Mouse (Mus musculus) liver, embryonic 16.5 days (tissue): ENCODE data around the gene Wdr43. TPM values are rescaled to one million over a fixed set of nuclear protein-coding genes. Genes with fewer than 3 reads are reported as not detected.

Experiments
- ATAC-seq: fragments of 200-750 bp; cut with Nextera tagmentation; 2 replicates; pipeline ENCODE4 v1.8.0; 2017; ENCODE audit warnings: low read depth, mild to moderate bottlenecking, moderate number of reproducible peaks, moderate library complexity
- H3K27ac ChIP-seq: fragments of 300-500 bp; sonication (generic); 2 replicates; pipeline ENCODE4 v1.5.1; 2014; ENCODE audit warnings: mild to moderate bottlenecking, low read length
- H3K27me3 ChIP-seq: fragments of 300-500 bp; sonication (generic); 2 replicates; pipeline ENCODE4 v1.6.1; 2014; ENCODE audit warnings: low read depth, low read length, mixed read lengths; ENCODE audit not compliant: control insufficient read depth, insufficient read depth
- H3K36me3 ChIP-seq: fragments of 300-500 bp; sonication (generic); 2 replicates; pipeline ENCODE4 v1.6.1; 2014; ENCODE audit warnings: mild to moderate bottlenecking; ENCODE audit not compliant: control insufficient read depth, insufficient read depth
- H3K4me1 ChIP-seq: fragments of 300-500 bp; sonication (generic); 2 replicates; pipeline ENCODE4 v1.6.1; 2014; ENCODE audit warnings: low read depth, low read length, mixed read lengths; ENCODE audit not compliant: control insufficient read depth
- H3K4me2 ChIP-seq: fragments of 300-500 bp; sonication (generic); 2 replicates; pipeline ENCODE4 v1.6.1; 2014; ENCODE audit warnings: low read depth, low read length, mixed read lengths
- H3K4me3 ChIP-seq: fragments of 300-500 bp; sonication (generic); 2 replicates; pipeline ENCODE4 v1.5.1; 2014; ENCODE audit warnings: low read depth, mild to moderate bottlenecking, low read length
- H3K9ac ChIP-seq: fragments of 300-500 bp; sonication (generic); 2 replicates; pipeline ENCODE4 v1.6.1; 2014; ENCODE audit warnings: low read depth, low read length
- H3K9me3 ChIP-seq: fragments of 300-500 bp; sonication (generic); replicated peaks from 2 replicates; pipeline ENCODE4 v1.6.1; 2016; ENCODE audit warnings: low read length; ENCODE audit not compliant: control insufficient read depth
- WGBS: fragments of 180-500 bp; shearing (Covaris S2); extraction: QIAGEN DNeasy Blood & Tissue Kit; methylation state at CpG from one replicate; pipeline ENCODE4 v1.1.7; 2014; ENCODE audit not compliant: insufficient replicate concordance; 5-methylcytosine and 5-hydroxymethylcytosine counted together
- polyA plus RNA-seq: library from polyadenylated mRNA; unstranded; fragments of >200 nt; fragmentation: Nextera tagmentation; extraction: Ambion mirVana; gene quantifications from 2 replicates; pipeline ENCODE4 v1.2.1, GENCODE M21; 2015

Gene Wdr43
- polyA plus RNA-seq, 1 experiment from 2014 or later, result 26.6 TPM

GRCm38 (mm10) chr17:71673092-71673491, 57.4 kb downstream of the Wdr43 start, which contains the start of gene Togaram2:
Togaram2 (plus strand) TSS chr17:71673261.
- no peak within 1 kb of the TSS for H3K9ac ChIP-seq
- no peaks in the 10 kb centered on the region for H3K27me3 ChIP-seq
- H3K27ac ChIP-seq, result no peak within 1 kb of the TSS
- WGBS, result 64% methylated on average over 9 of the region's 9 CpGs
- H3K36me3 ChIP-seq, result no peaks in the 10 kb centered on the region
- no peak within 1 kb of the TSS for H3K4me3 ChIP-seq
- H3K4me2 ChIP-seq, result no peak within 1 kb of the TSS
- no peak for ATAC-seq
- H3K4me1 ChIP-seq, result no peaks in the 10 kb centered on the region
- no peaks in the 10 kb centered on the region for H3K9me3 ChIP-seq

GRCm38 (mm10) chr17:71673936-71674335, 58.2 kb downstream of the Wdr43 start:
- Histone ChIP-seq H3K27me3 (no peaks in the 10 kb centered on the region), H3K4me2 (no peak overlapping the region), H3K9me3 (no peaks in the 10 kb centered on the region), H3K9ac (no peak overlapping the region), H3K4me3 (no peak overlapping the region), H3K27ac (no peak overlapping the region), H3K4me1 (no peaks in the 10 kb centered on the region), H3K36me3 (no peaks in the 10 kb centered on the region)
- 58% methylated on average over 9 of the region's 9 CpGs for WGBS
- no peak for ATAC-seq

GRCm38 (mm10) chr17:71674886-71675285, 59.2 kb downstream of the Wdr43 start:
- no peak overlapping the region for H3K9ac ChIP-seq
- H3K36me3 ChIP-seq, result no peaks in the 10 kb centered on the region
- H3K4me3 ChIP-seq, result no peak overlapping the region
- no peaks in the 10 kb centered on the region for H3K9me3 ChIP-seq
- no peaks in the 10 kb centered on the region for H3K4me1 ChIP-seq
- ATAC-seq, result no peak
- no peak overlapping the region for H3K27ac ChIP-seq
- H3K27me3 ChIP-seq, result no peaks in the 10 kb centered on the region
- 83% methylated on average over 18 of the region's 18 CpGs for WGBS
- H3K4me2 ChIP-seq, result no peak overlapping the region

- Histone ChIP-seq H3K27ac (no peak overlapping the region), H3K36me3 (no peaks in the 10 kb centered on the region), H3K4me2 (no peak overlapping the region), H3K9ac (no peak overlapping the region), H3K4me1 (no peaks in the 10 kb centered on the region), H3K4me3 (no peak overlapping the region), H3K27me3 (no peaks in the 10 kb centered on the region), H3K9me3 (no peaks in the 10 kb centered on the region)
- no peak for ATAC-seq
- 60% methylated on average over 14 of the region's 14 CpGs for WGBS
Observed at GRCm38 (mm10) chr17:71681666-71682065, 66.0 kb downstream of the Wdr43 start.

- H3K9me3 ChIP-seq, result no peaks in the 10 kb centered on the region
- 64% methylated on average over 4 of the region's 4 CpGs for whole genome bisulfite sequencing
- ATAC-seq, result no peak
Observed at GRCm38 (mm10) chr17:71682379-71682778, 66.7 kb downstream of the Wdr43 start.

GRCm38 (mm10) chr17:71683281-71683680, 67.6 kb downstream of the Wdr43 start:
- no peaks in the 10 kb centered on the region for H3K9me3 ChIP-seq
- H3K4me2 ChIP-seq, result no peak overlapping the region
- no peak for ATAC-seq
- WGBS, result 62% methylated on average over 6 of the region's 6 CpGs
- H3K4me3 ChIP-seq, result no peak overlapping the region
- no peaks in the 10 kb centered on the region for H3K4me1 ChIP-seq
- no peak overlapping the region for H3K27ac ChIP-seq
- H3K27me3 ChIP-seq, result no peaks in the 10 kb centered on the region
- no peak overlapping the region for H3K9ac ChIP-seq
- no peaks in the 10 kb centered on the region for H3K36me3 ChIP-seq

More at GRCm38 (mm10) chr17:71682379-71682778, 66.7 kb downstream of the Wdr43 start:
- Histone ChIP-seq H3K36me3 (no peaks in the 10 kb centered on the region), H3K9ac (no peak overlapping the region), H3K4me1 (no peaks in the 10 kb centered on the region), H3K4me3 (no peak overlapping the region), H3K27ac (no peak overlapping the region), H3K27me3 (no peaks in the 10 kb centered on the region), H3K4me2 (no peak overlapping the region)

GRCm38 (mm10) chr17:71684103-71684608, 68.5 kb downstream of the Wdr43 start:
- Histone ChIP-seq H3K4me2 (no peak overlapping the region), H3K4me3 (no peak overlapping the region), H3K9me3 (no peaks in the 10 kb centered on the region), H3K9ac (no peak overlapping the region), H3K27me3 (no peaks in the 10 kb centered on the region), H3K27ac (no peak overlapping the region), H3K4me1 (no peaks in the 10 kb centered on the region), H3K36me3 (no peaks in the 10 kb centered on the region)
- no peak for ATAC-seq
- 36% methylated on average over 5 of the region's 5 CpGs for WGBS

- Histone ChIP-seq H3K4me2 (no peak overlapping the region), H3K9ac (no peak overlapping the region), H3K4me3 (no peak overlapping the region), H3K27me3 (no peaks in the 10 kb centered on the region), H3K27ac (no peak overlapping the region), H3K4me1 (no peaks in the 10 kb centered on the region), H3K36me3 (no peaks in the 10 kb centered on the region), H3K9me3 (no peaks in the 10 kb centered on the region)
- no peak for ATAC-seq
- 61% methylated on average over 9 of the region's 9 CpGs for whole genome bisulfite sequencing
Observed at GRCm38 (mm10) chr17:71687436-71687835, 71.7 kb downstream of the Wdr43 start.

- H3K9ac ChIP-seq, result no peak overlapping the region
- no peak for ATAC-seq
- H3K4me3 ChIP-seq, result no peak overlapping the region
- no peaks in the 10 kb centered on the region for H3K36me3 ChIP-seq
- no peaks in the 10 kb centered on the region for H3K4me1 ChIP-seq
- 52% methylated on average over 5 of the region's 5 CpGs for WGBS
- H3K27ac ChIP-seq, result no peak overlapping the region
- no peak overlapping the region for H3K4me2 ChIP-seq
- no peaks in the 10 kb centered on the region for H3K27me3 ChIP-seq
- no peaks in the 10 kb centered on the region for H3K9me3 ChIP-seq
Observed at GRCm38 (mm10) chr17:71689903-71690302, 74.2 kb downstream of the Wdr43 start.
